Mouse (Mus musculus) layer of hippocampus, adult 9-11 months (tissue): ENCODE data around the gene Cox19.

ENCODE experiments used
- DNase-seq: peaks from one replicate; pipeline ENCODE4 v3.0.0; 2022

Cox19 gene

DNA sequence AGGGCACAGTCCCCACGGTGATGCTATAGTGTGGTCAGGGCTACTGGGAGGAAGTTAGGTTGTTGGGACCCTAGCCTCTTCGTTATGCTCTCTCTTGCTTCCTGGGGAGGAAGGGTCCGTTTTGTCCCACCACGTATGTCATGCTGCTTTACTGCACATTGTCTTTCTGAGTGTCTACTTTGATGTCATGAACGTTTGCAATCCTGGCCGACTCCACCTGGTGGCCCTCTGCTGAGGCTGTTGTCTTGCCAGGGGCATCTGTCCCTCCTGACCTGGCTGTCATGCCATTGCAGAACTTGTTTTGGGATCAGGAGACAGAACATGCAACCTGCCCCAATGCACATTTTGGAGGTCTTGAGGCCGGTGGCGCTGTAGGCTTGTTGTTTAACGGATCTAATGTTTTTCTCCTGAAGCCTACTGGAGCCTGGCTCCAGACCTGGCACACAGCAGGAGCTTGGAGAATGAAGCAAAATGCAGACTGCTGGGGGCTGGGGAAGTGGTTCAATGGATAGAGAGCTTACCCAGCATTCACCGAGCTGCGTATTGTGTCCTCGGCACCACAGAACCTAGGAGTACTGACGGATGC is 25.0 kb downstream of the Cox19 start:
- DNase-seq: no peak

GRCm38 (mm10) chr5:139325395-139325966 is 25.7 kb downstream of the Cox19 start, which contains the start of gene Adap1:
TSS of gene Adap1 (minus strand) at chr5:139325622.
- peak; percentile 66 for DNase-seq

- DNase-seq: peak; percentile 70
Measured at GRCm38 (mm10) chr5:139324691-139325394, 26.4 kb downstream of the Cox19 start.

DNA sequence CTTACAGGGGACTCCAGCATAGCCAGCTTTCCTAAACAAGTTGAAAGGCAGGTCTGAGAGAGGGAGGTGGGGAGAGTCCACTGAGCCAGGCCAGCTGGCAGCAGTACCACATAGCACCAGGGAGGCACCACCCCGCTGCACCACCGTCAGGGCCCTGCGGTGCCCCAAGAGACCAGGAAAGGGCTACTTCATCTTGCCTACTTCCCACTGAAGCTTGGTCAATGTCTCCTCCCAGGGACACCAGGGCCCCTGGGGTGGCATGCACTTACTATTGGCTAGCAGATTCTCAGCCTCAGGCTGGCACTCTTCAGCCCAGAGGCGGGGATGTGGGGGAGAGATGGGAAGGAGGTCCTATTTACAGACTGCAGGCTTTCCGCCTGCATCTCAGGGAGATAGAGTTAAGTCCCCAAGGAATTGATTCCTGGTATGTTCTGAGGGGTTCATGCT is 27.1 kb downstream of the Cox19 start:
- DNase-seq: peak; percentile 52

DNA sequence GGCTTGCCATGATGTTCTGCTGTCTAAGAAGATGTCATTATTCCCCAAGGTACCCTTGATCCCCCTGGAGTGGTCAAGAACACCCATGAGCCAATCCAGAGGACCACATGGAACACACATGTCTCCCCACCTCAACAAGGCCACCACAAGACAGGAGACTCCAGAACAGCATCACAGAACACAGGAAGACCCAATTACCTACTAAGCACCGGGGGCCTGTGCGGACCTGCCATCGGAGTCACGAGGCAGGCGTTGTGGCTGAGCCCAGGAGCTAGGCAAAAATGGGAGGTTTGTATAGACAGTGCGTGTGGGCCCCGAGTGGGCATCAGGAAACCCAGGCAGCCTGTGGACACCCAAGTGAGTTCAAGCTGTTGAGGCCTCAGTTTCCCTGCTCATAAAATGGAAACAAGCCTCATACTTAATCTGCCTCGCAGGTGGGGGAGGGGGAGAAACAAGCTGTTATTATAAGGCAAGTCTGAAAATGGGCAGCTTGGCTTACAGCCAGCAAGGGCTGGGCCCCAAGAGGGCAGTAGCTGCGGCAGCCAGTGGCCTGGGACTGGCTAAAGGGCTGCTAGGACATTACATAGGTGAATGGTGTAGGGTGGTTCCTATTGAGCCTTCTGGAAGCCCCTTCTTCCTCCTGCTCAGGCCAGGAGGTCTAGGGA is 27.8 kb downstream of the Cox19 start:
- peak; percentile 66 for DNase-seq

- DNase-seq: no peak
Measured at GRCm38 (mm10) chr5:139321331-139321730, 29.9 kb downstream of the Cox19 start.

GRCm38 (mm10) chr5:139320424-139320823 is 30.8 kb downstream of the Cox19 start:
- DNase-seq: no peak

- no peak for DNase-seq
Measured at GRCm38 (mm10) chr5:139317751-139318504, 33.3 kb downstream of the Cox19 start.

DNA sequence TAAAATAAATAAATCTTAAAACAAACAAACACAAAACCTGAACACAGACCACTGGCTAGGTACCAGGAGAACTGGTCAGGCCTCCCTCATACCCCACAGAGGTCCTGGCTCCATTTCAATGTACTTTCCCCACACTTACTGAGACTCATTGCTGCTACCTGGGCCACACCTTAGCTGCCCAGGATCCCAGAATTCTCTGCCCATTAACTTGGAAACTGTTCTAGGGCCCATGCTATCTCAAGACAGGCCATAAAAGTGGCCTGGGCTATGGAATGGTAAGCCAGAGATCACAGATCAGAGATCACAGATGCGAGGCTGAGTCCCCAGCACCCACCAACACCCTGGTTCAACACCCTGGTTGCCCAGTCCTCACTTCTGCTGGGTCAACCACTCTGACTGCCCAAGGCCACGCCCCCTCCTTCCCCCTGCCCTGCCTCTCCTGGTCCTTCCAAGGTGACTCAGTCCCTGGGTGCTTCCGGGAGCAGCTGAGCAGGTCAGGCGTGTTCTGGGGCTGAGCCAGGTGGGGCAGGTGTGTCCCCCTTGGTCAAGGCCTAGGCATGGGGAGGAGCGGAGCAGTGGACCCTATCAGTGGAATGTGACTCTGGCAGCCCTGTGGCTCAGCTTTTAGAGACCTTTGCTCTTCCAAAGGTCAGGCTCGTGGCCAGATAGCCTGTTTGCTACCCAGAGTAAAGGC is 34.1 kb downstream of the Cox19 start:
- DNase-seq: no peak

- no peak for DNase-seq
Measured at GRCm38 (mm10) chr5:139314941-139315642, 36.1 kb downstream of the Cox19 start.

GRCm38 (mm10) chr5:139313536-139313935 is 37.7 kb downstream of the Cox19 start:
- no peak for DNase-seq

- DNase-seq: no peak
Measured at GRCm38 (mm10) chr5:139311822-139312221, 39.4 kb downstream of the Cox19 start.

- DNase-seq: no peak
Measured at GRCm38 (mm10) chr5:139310477-139310876, 40.7 kb downstream of the Cox19 start.

GRCm38 (mm10) chr5:139309946-139310345 is 41.3 kb downstream of the Cox19 start:
- DNase-seq: no peak

GRCm38 (mm10) chr5:139303646-139304061 is 47.6 kb downstream of the Cox19 start:
- no peak for DNase-seq

DNA sequence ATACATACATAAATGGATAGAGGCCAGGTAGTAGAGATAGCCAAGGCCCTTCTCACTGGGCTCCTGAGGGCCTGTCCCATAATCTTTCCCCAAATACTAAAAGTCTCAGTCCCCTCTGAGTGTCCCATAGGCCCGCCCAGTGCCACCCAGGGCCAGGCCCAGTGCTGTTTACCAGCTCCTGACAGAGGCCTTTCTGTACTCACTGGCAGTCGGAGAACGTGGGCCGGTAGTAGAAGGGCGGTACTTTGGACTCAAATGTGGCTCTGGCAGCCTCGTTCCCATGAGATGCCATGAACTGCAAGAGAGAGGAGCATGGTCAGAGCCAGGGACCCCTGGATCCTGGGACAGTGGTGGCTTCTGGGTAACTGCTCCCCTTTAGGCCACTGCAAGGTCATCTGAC is 49.1 kb downstream of the Cox19 start:
- DNase-seq: peak; percentile 82

DNA sequence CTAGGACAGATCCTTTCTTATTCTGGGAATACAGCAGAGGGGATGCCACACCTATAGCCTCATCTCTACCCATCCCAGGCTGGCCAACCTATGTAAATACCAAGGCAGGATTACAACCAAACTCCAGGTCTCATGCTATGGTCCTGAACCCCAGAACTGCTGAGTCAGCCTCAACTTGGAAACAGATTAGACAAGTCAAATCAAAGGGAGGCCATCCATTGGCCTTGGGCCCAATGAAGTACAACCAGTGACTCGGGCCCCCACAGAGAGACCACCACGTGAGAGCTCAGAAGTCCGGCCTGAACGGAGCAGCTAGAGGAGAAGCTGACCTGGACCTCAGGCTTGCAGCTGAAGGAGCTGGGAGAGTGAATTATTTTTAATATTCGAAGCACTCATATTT is 53.5 kb downstream of the Cox19 start:
- no peak for DNase-seq

DNA sequence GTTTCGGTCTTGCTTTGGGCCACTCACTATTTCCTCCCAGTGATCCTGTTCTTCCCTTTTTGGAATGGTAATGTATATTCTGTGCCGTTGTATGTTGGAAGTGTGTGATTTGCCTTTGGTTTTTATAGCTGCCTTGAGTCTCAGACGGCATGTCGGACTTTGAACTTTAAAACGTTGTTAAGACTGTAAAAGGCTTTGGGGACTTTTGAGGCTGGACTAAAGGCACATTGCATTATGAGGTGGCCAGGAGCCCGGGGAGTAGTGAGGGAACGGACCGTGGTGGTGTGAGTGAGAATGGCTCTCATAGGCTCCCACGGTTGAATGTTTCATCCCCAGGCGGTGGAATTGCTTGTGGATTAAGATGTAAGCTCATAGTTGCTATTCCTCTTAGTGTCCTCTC is 54.1 kb downstream of the Cox19 start:
- DNase-seq: no peak

DNA sequence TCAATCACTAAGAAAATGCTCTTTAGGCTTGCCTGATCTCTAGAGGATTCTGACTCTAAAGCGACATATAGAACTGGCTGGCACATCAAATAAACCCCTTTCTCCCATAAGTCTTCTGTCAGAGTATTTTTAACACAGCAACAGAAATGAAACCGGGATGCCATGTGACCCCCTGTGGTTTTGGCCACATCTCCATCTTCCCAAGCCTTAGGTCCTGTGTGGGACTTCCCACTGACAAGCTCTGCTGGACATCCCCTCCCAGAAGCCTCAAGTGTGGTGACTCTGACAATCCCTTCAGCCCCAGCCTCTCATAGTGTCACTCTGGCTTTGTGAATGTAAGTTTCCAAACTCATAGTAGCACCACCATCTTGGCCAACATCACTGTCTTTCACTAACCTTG is 57.1 kb downstream of the Cox19 start:
- no peak for DNase-seq

GRCm38 (mm10) chr5:139291811-139292560 is 59.2 kb downstream of the Cox19 start:
- DNase-seq: no peak
